Mouse (Mus musculus) Patski (cell line): ENCODE results near the gene Pramel7. TPM values are rescaled to one million over a fixed set of nuclear protein-coding genes. Genes with fewer than 3 reads are reported as not detected.
"Not testable (repeated sequence)": the region's sequence is repeated elsewhere in the genome, so short reads cannot be mapped to it uniquely, and the experiment has no call there.

Source experiments
- ATAC-seq: fragments of 100-300 bp; one replicate; pipeline ENCODE4 v1.8.0; 2021
- CTCF ChIA-PET: fragments of 350-600 bp; sonication (Branson Sonifier 250); formaldehyde crosslinking; loops from one replicate; lab custom pipeline; 2022; ENCODE audit warnings: inconsistent platforms; lab: Charles Lee
- POLR2A ChIA-PET: fragments of 350-600 bp; sonication (Branson Sonifier 250); formaldehyde crosslinking; loops from one replicate; lab custom pipeline; 2022; ENCODE audit warnings: antibody characterized with exemption, inconsistent platforms; lab: Charles Lee
- DNase-seq: peaks from one replicate; pipeline ENCODE4 v3.0.0-alpha.2; 2011; ENCODE audit warnings: low read depth, low spot score
- H3K27me3 ChIP-seq: fragments of 371-371 bp; one replicate; pipeline ENCODE4 v1.5.1; 2021
- CTCF ChIP-seq: fragments of 100-300 bp; IDR thresholded peaks from one replicate; pipeline ENCODE4 v1.5.1; 2021
- in situ Hi-C: fragments of 300-500 bp; cut with MboI; formaldehyde crosslinking; loops from 3 replicates; pipeline ENCODE4 v1.11.1; 2018; ENCODE audit warnings: low pct_unique_long_range_greater_than_20kb, mixed read lengths
- polyA plus RNA-seq: library from polyadenylated mRNA; unstranded; gene quantifications from one replicate; pipeline ENCODE4 v1.2.3, GENCODE M21; 2021

The Pramel7 gene
- not detected for polyA plus RNA-seq

- H3K27me3 ChIP-seq, in situ Hi-C loops, DNase-seq, POLR2A ChIA-PET, CTCF ChIA-PET, ATAC-seq: not testable (repeated sequence)
These were observed at the start of gene Pramel7 for GRCm38 (mm10) chr2:87496993-87497392. Gene Pramel7, minus strand, starts transcription at chr2:87497093.

DNA sequence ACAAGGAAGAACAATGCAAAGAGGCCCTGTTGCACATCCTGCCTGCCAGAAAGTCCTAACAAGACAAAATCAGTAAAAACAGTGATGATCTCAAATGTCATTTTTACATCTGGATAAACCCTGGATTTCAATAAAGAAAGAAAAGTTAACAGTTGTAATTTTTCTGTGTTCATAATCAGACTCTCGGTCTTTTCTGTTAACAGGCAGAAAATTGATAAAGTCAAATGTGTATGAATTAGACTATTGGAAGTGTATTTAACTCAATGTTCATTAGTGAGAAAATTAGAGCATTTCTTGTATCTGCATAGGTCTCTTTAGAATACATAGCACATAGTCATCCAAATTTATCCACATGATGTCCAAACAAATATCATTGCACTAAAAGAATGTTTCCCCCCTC is 48.5 kb upstream of the Pramel7 start, which contains the start of gene Olfr1128:
Gene Olfr1128, minus strand, starts transcription at position 101 of the 400 bp plus-strand sequence.
- in situ Hi-C loops = no loop called here
- no peak for DNase-seq
- ChIA-PET CTCF (no interaction called here), POLR2A (no interaction called here)
- no peak for TF ChIP-seq CTCF
- ATAC-seq = no peak
- no peaks in the 10 kb centered on the region for H3K27me3 ChIP-seq

DNA sequence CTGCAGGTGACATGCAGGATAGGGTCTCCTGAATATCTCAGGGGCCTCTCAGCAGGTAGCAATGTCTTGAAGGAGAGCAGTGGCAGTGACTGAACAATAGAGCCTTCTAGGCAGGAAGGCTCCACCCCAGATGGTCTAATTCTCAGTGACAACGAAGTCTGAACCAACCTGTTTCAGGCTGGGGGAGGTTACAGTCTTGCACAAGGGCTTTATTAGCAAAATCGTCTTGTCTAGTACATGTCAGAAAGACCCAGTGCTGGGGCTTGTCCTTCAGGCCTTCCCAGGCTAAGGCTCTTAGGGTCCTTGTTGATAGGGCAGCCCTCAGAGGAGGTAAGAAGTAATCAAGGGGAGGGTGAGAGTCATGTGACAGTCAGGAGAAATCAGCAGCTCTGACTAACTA is 37.9 kb upstream of the Pramel7 start:
- no peaks in the 10 kb centered on the region for H3K27me3 ChIP-seq
- POLR2A ChIA-PET = no interaction called here
- ATAC-seq (no peak), DNase-seq (no peak)
- CTCF ChIA-PET = no interaction called here
- no peak for TF ChIP-seq CTCF
- in situ Hi-C loops = no loop called here

DNA sequence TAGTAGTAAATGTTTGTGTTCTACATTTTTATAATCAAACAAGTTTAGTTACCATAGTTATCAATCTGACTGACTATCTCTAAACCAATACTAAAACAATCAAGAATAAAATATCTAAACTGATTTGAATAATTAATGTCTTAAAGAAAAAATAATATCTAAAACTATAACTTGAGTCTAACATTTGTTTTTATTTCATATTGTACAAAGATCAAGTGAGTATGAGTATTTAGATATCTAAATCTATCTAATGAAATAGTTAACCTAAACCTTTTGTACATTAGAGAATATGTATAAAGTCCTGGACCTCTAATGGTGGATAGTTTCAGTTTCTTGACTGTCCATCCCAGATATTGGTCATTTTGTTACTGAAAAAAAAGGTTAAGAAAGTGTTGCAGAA is 34.6 kb upstream of the Pramel7 start, which contains the start of gene Olfr153:
Gene Olfr153, plus strand, starts transcription at position 301 of the 400 bp plus-strand sequence.
- POLR2A ChIA-PET = no interaction called here
- in situ Hi-C loops = no loop called here
- no peak for DNase-seq
- ATAC-seq = no peak
- CTCF ChIA-PET = no interaction called here
- TF ChIP-seq CTCF = no peak
- no peaks in the 10 kb centered on the region for H3K27me3 ChIP-seq

- ATAC-seq, CTCF ChIA-PET, DNase-seq, POLR2A ChIA-PET, H3K27me3 ChIP-seq, in situ Hi-C loops: not testable (repeated sequence)
These were observed 29.2 kb upstream of the Pramel7 start for GRCm38 (mm10) chr2:87525899-87526616.

- no peak for ATAC-seq
- ChIA-PET POLR2A (no interaction called here), CTCF (no interaction called here)
- in situ Hi-C loops = no loop called here
- TF ChIP-seq CTCF = no peak
- no peaks in the 10 kb centered on the region for H3K27me3 ChIP-seq
- DNase-seq = no peak
These were observed 23.8 kb upstream of the Pramel7 start for GRCm38 (mm10) chr2:87520651-87521050.

DNA sequence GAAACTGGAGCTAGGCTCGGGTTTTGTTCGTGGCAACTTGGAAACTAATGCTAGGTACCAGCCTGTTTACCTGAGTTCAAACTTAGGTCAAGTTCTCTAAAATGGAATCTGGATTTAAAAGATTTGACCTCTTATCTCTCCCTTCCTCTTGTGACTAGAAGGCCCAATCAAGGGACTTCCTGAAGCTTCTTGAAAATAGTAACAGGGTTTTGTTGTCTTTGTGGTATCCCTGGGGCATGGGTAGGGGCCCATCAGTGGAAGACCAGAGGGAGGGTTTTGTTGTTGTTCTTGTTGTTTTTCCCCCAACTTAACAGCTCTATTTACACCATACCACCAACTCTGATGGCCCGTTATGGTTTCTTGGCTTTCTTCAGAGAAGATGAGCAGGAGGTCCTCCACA is 19.7 kb upstream of the Pramel7 start:
- no peaks in the 10 kb centered on the region for H3K27me3 ChIP-seq
- ATAC-seq (no peak), DNase-seq (no peak)
- POLR2A ChIA-PET = no interaction called here
- TF ChIP-seq CTCF = no peak
- CTCF ChIA-PET = no interaction called here
- in situ Hi-C loops = no loop called here

DNA sequence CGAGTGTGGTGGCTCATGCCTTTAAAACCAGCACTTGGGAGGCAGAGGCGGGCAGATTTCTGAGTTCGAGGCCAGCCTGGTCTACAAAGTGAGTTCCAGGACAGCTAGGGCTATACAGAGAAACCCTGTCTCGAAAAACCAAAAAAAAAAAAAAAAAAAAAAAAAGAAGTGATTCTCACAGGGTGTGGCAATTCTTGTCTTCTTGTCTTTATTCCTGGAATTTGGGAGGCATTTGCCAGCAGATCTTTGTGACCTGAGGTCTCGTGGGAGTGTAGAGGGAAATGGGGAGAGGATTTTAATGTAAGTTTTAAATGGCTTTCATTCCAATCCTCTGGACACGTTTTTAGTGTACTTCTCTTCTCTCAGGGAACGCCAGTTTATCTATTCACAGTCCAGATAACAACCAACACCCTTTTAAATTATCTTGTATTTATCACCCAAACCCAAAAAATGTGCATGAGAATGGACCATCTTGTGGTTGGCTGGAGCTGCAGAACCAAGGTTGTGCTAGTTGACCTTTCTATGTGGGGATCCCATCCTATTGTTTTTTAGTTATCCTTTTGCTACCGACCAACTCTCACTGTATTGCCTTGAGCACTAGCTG is 18.7 kb upstream of the Pramel7 start:
- H3K27me3 ChIP-seq = no peaks in the 10 kb centered on the region
- DNase-seq (no peak), ATAC-seq (no peak)
- POLR2A ChIA-PET = no interaction called here
- no peak for TF ChIP-seq CTCF
- in situ Hi-C loops = no loop called here
- CTCF ChIA-PET = no interaction called here

DNA sequence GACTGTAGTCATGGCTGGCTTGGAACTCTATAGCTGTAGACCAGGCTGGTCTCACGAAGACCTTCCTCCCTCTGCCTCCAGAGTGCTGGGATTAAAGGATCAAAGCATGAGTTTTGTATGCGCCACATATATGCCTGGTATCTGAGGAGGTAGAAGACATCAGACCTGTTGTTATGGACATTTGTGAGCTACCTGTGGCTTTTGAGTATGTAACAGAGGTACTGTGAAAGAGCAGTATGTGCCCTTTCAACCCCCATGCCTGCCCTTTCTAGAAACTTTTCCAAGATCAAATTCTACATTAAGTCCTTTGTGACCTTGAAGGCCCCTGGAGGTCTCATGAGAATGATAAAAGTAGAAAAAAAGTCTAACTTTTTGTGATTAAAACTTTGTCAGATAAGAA is 18.2 kb upstream of the Pramel7 start:
- ChIA-PET POLR2A (no interaction called here), CTCF (no interaction called here)
- no peak for ATAC-seq
- DNase-seq = no peak
- TF ChIP-seq CTCF = no peak
- in situ Hi-C loops = no loop called here
- no peaks in the 10 kb centered on the region for H3K27me3 ChIP-seq

- in situ Hi-C loops = no loop called here
- ChIA-PET CTCF (no interaction called here), POLR2A (no interaction called here)
- no peak for TF ChIP-seq CTCF
- DNase-seq = no peak
- ATAC-seq = no peak
- H3K27me3 ChIP-seq = no peaks in the 10 kb centered on the region
These were observed 9.4 kb upstream of the Pramel7 start, which contains the start of gene Pramel6 for GRCm38 (mm10) chr2:87506265-87506664. Gene Pramel6, plus strand, starts transcription at chr2:87506565.

- CTCF ChIA-PET = no interaction called here
- DNase-seq = no peak
- ATAC-seq = no peak
- TF ChIP-seq CTCF = no peak
- no peaks in the 10 kb centered on the region for H3K27me3 ChIP-seq
- POLR2A ChIA-PET = no interaction called here
- in situ Hi-C loops = no loop called here
These were observed 14.6 kb downstream of the Pramel7 start for GRCm38 (mm10) chr2:87482276-87482675.
